Mouse (Mus musculus) neural tube, embryonic 13.5 days (tissue): ENCODE results near the gene Perm1. TPM values are rescaled to one million over a fixed set of nuclear protein-coding genes. Genes with fewer than 3 reads are reported as not detected.
A peak's percentile ranks its signal among the peaks of the same experiment; 100 is the strongest.

Source experiments
- ATAC-seq: fragments of 200-750 bp; cut with Nextera tagmentation; 2 replicates; pipeline ENCODE4 v1.8.0; 2017; ENCODE audit warnings: low read depth, mild to moderate bottlenecking, moderate TSS enrichment, moderate library complexity
- H3K27ac ChIP-seq: fragments of 300-500 bp; sonication (generic); replicated peaks from 2 replicates; pipeline ENCODE4 v1.5.1; 2015; ENCODE audit warnings: moderate library complexity, mild to moderate bottlenecking, inconsistent platforms
- H3K27me3 ChIP-seq: fragments of 300-500 bp; sonication (generic); 2 replicates; pipeline ENCODE4 v1.6.1; 2015; ENCODE audit warnings: mild to moderate bottlenecking, inconsistent platforms
- H3K36me3 ChIP-seq: fragments of 300-500 bp; sonication (generic); 2 replicates; pipeline ENCODE4 v1.6.1; 2015; ENCODE audit warnings: mild to moderate bottlenecking, inconsistent platforms
- H3K4me1 ChIP-seq: fragments of 300-500 bp; sonication (generic); replicated peaks from 2 replicates; pipeline ENCODE4 v1.6.1; 2015; ENCODE audit warnings: inconsistent platforms
- H3K4me2 ChIP-seq: fragments of 300-500 bp; sonication (generic); 2 replicates; pipeline ENCODE4 v1.6.1; 2015; ENCODE audit warnings: inconsistent platforms, mild to moderate bottlenecking, moderate library complexity
- H3K4me3 ChIP-seq: fragments of 300-500 bp; sonication (generic); 2 replicates; pipeline ENCODE4 v1.5.1; 2015; ENCODE audit warnings: mild to moderate bottlenecking, inconsistent platforms
- H3K9ac ChIP-seq: fragments of 300-500 bp; sonication (generic); 2 replicates; pipeline ENCODE4 v1.6.1; 2015; ENCODE audit warnings: moderate library complexity, mild to moderate bottlenecking, inconsistent platforms
- H3K9me3 ChIP-seq: fragments of 300-500 bp; sonication (generic); 2 replicates; pipeline ENCODE4 v1.6.1; 2016; ENCODE audit warnings: inconsistent platforms
- WGBS: fragments of 180-500 bp; shearing (Covaris S2); methylation state at CpG from one replicate; pipeline ENCODE4 v1.1.7; 2015; 5-methylcytosine and 5-hydroxymethylcytosine counted together
- polyA plus RNA-seq: library from polyadenylated mRNA; unstranded; fragments of >200 nt; fragmentation: Nextera tagmentation; extraction: Ambion mirVana; gene quantifications from 2 replicates; pipeline ENCODE4 v1.2.1, GENCODE M21; 2015

Gene Perm1
- polyA plus RNA-seq, 1 experiment from 2014 or later = 1.8 TPM

DNA sequence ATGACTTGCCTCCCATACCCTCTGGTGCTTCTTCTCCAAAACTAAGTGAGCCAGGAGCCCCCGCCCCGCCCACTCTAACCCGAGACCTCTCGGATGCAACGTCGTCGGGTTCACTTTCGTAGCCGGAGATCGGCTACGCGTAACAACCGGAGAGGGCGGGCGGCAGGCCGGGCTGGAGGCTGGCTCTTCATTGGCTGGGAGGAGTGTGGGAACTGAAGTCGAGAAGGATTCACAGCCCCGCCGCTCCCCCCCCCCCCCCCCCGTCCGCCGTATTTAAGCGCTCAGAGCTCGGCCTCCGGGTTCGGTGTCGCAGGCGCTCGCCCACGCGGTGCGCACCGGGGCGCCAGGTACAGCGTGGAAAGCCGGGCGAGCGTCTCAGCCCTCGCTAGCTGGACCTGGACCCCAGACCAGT, 12.7 kb upstream of the Perm1 start, which contains the start of gene AW011738:
Gene AW011738, plus strand, starts transcription at position 304 of the 412 bp plus-strand sequence.
- Histone ChIP-seq H3K9ac (peak within 1 kb of the TSS; percentile 79), H3K4me1 (peaks cover 29% of the 10 kb centered on the region), H3K4me3 (peak within 1 kb of the TSS; percentile 55), H3K36me3 (0 out of 2 replicates have a peak, but pooled peaks cover 3% of the 10 kb centered on the region), H3K27ac (peak within 1 kb of the TSS; percentile 77), H3K27me3 (peaks cover 26% of the 10 kb centered on the region; the same call in 1 of the 2 replicates), H3K4me2 (peak within 1 kb of the TSS; percentile 92), H3K9me3 (no peaks in the 10 kb centered on the region)
- ATAC-seq = peak; percentile 75
- WGBS = under 1% methylated on average over 38 of the region's 39 CpGs

DNA sequence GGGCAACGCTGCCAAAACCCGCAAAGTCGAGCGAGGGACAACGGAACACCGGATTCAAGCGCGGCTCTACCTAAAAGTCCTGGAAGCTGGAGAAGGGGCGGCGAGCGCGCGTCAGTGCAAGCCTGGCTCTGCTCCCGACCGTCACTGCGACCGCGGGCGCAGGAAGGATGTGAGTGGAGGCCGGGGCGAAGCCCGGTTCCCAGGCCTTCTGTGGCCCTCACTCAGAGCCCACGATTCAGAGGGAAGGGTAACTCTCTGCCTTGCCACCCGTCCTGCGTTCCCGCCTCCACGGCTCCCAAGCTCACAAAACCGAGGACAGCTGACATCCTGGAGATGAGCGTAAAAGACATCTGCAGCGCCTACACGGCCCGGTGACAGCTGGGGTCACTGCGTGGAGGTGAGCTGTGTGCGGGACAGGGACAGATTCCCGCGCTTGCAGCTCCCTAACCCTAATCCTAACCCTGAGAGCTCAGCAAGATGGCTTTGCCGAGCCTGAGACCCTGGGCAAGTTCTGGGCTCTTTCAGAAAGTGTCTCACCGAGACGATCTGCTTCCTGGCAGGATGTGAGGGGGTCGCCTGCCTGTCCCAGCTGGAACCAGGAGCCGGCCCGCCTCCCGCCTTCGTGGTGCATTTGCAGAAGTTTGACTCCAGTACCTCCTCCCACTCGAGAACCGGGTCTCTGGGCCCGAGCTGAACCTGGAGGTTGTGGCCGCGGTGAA, 12.1 kb upstream of the Perm1 start:
- Histone ChIP-seq H3K36me3 (0 out of 2 replicates have a peak, but pooled peaks cover 3% of the 10 kb centered on the region), H3K27me3 (peaks cover 26% of the 10 kb centered on the region; the same call in 1 of the 2 replicates), H3K4me1 (peaks cover 29% of the 10 kb centered on the region), H3K4me2 (peak overlapping the region; percentile 92), H3K4me3 (peak overlapping the region; percentile 55), H3K9ac (peak overlapping the region; percentile 79), H3K27ac (peak overlapping the region; percentile 68), H3K9me3 (no peaks in the 10 kb centered on the region)
- ATAC-seq = peak; percentile 51
- WGBS = under 1% methylated on average over 49 of the region's 49 CpGs

DNA sequence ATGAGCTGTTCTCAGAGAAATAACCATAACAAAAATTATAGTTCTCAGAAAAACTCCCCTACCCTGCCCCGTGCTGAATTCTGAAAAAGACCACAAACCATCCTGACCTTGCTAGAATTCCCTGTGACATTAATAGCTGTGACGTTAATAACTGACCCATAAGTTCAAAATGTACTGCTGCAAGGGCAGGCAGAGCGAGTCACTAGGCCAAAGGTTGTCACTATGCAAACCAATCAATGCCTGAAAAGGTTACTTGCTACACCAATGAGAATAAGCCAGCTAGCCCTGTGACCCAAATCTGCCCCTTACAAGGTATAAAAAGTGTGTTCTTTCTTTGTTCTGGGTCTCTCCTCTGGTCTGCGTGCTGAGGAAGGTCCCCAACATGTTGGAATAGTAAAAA, 6.8 kb upstream of the Perm1 start:
- 91% methylated on average over 4 of the region's 4 CpGs for WGBS
- Histone ChIP-seq H3K4me3 (no peak overlapping the region), H3K4me2 (no peak overlapping the region), H3K27ac (no peak overlapping the region), H3K4me1 (peaks cover 16% of the 10 kb centered on the region), H3K36me3 (0 out of 2 replicates have a peak, but pooled peaks cover 3% of the 10 kb centered on the region), H3K27me3 (peaks cover 12% of the 10 kb centered on the region; the same call in 1 of the 2 replicates), H3K9me3 (no peaks in the 10 kb centered on the region), H3K9ac (no peak overlapping the region)
- ATAC-seq = no peak

DNA sequence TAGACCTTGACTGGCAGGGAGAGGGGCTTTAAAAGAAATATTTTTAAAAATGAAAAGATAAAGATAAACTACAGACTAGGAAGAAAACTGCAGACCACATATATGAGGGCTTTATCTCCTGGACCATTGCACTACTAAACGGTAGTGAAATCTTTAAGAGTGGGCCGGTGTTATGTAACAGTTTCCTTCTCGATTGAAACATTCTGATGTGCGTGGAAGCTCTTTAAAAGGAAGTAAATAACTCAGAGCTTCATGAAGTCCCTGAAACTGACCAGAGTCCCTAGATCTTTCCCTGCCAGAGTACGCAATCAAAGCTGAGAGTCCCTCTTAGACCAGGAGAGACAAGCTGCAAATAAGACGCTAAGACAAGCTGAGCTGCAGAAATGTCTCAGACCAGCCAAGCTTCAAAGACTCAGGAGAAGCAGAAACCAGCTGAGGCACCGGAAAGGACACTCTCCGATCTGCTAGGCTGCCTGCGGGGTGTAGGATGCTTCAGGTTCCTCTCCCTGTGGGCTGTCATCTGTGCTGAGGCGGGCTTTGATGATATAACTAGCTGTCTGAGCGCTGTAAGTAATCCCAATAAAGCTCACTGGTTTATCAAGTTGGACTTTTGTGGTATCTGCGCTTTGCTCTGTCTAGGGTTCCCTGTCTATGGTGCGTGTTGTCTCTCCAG, 5.6 kb upstream of the Perm1 start:
- 76% methylated on average over 13 of the region's 13 CpGs for WGBS
- H3K9me3 ChIP-seq = no peaks in the 10 kb centered on the region
- H3K4me3 ChIP-seq = no peak overlapping the region
- peaks cover under 1% of the 10 kb centered on the region; the same call in 1 of the 2 replicates for H3K27me3 ChIP-seq
- peaks cover 4% of the 10 kb centered on the region; the same call in 1 of the 2 replicates for H3K4me1 ChIP-seq
- no peak overlapping the region for H3K27ac ChIP-seq
- H3K9ac ChIP-seq = no peak overlapping the region
- no peak overlapping the region for H3K4me2 ChIP-seq
- no peak for ATAC-seq
- H3K36me3 ChIP-seq = 0 out of 2 replicates have a peak, but pooled peaks cover 3% of the 10 kb centered on the region

DNA sequence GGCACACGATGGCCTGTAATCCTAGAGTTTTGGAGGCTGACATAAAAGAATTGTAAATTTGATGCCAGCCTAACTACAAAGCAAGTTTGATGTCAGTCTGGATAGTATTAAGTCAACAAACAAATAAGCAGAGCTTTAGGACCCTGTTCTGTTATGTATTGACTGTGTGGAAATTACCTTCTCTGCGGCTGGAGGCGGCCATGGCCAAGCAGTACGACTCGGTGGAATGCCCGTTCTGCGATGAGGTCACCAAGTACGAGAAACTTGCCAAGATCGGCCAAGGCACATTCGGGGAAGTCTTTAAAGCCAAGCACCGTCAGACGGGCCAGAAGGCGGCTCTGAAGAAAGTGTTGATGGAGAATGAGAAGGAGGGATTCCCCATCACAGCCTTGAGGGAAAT, 2.5 kb upstream of the Perm1 start:
- WGBS = 93% methylated on average over 13 of the region's 13 CpGs

DNA sequence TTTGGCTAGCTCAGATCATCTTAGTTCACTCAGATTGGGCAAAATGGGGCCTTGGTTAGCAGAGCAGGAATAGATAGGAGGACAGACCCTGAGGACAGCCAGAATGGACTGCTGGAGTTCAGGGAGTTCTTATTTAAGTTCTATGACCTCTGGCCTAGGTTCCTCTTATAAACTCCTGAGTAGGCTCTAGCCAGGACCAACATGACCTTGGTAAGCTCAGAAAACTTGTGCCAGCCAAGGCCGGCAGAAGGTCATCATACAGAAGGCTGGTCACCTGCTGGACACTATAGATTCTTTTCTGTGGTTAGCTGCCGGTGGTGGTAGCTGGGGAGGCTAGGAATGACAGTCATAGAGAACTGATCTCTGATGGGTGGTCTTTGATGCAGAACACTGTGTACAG, 528 bp downstream of the Perm1 start:
- H3K36me3 ChIP-seq = peaks cover 12% of the 10 kb centered on the region; the same call in 1 of the 2 replicates
- H3K9me3 ChIP-seq = no peaks in the 10 kb centered on the region
- no peak overlapping the region for H3K27ac ChIP-seq
- H3K27me3 ChIP-seq = no peaks in the 10 kb centered on the region
- no peak overlapping the region for H3K4me3 ChIP-seq
- 91% methylated on average over 2 of the region's 2 CpGs for WGBS
- ATAC-seq = no peak
- H3K4me2 ChIP-seq = no peak overlapping the region
- no peak overlapping the region for H3K9ac ChIP-seq
- H3K4me1 ChIP-seq = no peaks in the 10 kb centered on the region

More for the DNA sequence above, 2.5 kb upstream of the Perm1 start:
- Histone ChIP-seq H3K27ac (no peak overlapping the region), H3K4me1 (no peaks in the 10 kb centered on the region), H3K9ac (no peak overlapping the region), H3K9me3 (no peaks in the 10 kb centered on the region), H3K4me2 (no peak overlapping the region), H3K4me3 (no peak overlapping the region), H3K36me3 (no peaks in the 10 kb centered on the region), H3K27me3 (no peaks in the 10 kb centered on the region)
- ATAC-seq = no peak

DNA sequence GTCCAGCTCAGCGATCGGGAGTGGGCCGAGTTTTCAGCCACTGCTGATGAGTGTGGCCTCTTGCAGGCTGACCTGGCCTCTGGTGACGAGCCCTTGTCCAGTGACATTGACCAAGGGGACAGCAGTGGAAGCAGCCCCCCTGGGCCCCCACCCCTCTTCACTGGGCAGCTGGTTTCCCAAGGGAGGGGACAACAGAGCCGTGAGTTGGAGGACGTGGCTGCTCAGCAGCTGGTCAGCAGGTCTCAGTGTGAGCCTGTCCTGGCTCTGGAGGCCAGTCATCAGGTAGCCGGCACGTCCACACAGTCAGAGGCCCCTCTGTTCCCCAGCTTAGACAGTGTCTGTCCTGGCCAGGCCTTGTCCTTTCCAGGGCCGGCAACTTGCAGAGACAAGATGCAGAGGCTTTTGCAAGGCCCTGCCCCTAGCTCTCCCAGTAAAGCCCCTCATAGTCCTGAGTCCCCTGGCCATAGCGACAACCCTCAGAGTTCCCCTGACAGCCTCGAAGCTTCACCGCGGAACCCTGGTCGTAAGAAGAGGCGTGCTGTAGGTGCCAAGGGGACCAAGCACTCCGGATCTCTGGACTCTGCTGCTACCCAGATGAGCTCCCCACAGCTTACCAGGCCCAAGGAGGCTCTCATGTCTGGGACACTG, 1.5 kb downstream of the Perm1 start:
- no peak overlapping the region for H3K4me3 ChIP-seq
- no peaks in the 10 kb centered on the region for H3K9me3 ChIP-seq
- H3K36me3 ChIP-seq = peaks cover 22% of the 10 kb centered on the region
- no peaks in the 10 kb centered on the region for H3K4me1 ChIP-seq
- no peaks in the 10 kb centered on the region for H3K27me3 ChIP-seq
- 84% methylated on average over 16 of the region's 16 CpGs for WGBS
- no peak overlapping the region for H3K9ac ChIP-seq
- H3K27ac ChIP-seq = no peak overlapping the region
- no peak for ATAC-seq
- no peak overlapping the region for H3K4me2 ChIP-seq

DNA sequence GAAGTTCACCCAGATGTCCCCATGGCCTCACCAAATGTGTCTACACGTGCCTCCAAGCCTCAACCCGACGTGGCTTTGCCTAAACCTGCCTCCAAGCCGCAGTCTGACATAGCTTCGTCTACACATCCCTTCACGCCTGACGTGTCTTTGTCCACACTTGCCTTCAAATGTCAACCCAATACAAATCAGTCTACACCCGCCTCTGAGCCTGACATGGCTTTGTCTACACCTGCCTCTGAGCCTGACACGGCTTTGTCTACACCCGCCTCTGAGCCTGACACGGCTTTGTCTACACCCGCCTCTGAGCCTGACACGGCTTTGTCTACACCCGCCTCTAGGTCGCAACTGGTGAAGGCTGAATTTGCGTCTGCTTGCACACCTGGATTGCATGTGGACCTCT, 2.2 kb downstream of the Perm1 start:
- Histone ChIP-seq H3K36me3 (peaks cover 28% of the 10 kb centered on the region), H3K27ac (no peak overlapping the region), H3K9me3 (no peaks in the 10 kb centered on the region), H3K4me2 (no peak overlapping the region), H3K4me1 (no peaks in the 10 kb centered on the region), H3K9ac (no peak overlapping the region), H3K4me3 (no peak overlapping the region), H3K27me3 (no peaks in the 10 kb centered on the region)
- 88% methylated on average over 16 of the region's 16 CpGs for WGBS
- no peak for ATAC-seq

DNA sequence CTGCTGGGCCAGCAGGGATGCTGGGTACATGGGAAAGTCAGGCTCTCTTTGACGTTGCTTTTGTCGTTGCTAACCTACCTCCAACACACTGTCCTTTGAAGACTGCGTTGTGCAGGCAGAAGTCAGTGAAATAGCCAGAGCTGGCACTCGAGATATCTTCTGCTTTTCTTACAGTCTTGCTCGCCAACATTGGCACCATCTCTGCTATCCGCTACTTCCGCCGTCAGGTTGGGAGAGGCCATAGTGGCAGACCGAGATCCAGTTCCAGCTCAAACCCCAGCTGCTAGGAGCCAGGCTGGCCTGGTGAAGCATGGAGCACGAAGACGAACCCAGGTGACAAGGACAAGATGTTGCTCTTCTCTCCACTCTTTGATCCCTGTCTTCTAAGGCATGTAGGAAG, 4.3 kb downstream of the Perm1 start:
- Histone ChIP-seq H3K27me3 (no peaks in the 10 kb centered on the region), H3K9ac (no peak overlapping the region), H3K4me1 (no peaks in the 10 kb centered on the region), H3K36me3 (peaks cover 32% of the 10 kb centered on the region), H3K4me3 (no peak overlapping the region), H3K4me2 (no peak overlapping the region), H3K27ac (no peak overlapping the region), H3K9me3 (no peaks in the 10 kb centered on the region)
- ATAC-seq = no peak
- 88% methylated on average over 11 of the region's 11 CpGs for WGBS

DNA sequence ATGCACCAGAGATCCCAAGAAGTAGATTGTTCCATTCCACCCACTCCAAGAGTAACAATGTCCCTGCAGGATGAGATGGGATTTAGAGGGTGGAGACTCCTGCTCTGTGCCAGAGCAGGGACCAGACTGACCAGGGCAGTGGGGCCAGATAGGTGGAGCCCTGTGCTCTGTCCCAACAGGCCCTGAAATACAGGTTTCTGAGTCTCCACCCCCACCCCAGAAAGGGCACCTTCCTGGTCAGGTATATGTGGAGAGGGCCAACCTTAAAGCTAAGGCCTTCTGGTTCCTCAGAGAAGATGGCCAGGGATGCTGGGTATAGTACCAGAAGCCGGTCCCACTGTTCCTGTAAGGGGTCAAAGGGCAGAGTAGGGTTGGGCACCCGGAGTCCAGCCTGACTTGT, 8.6 kb downstream of the Perm1 start:
- Histone ChIP-seq H3K4me3 (no peak overlapping the region), H3K36me3 (peaks cover 41% of the 10 kb centered on the region), H3K4me1 (peaks cover 9% of the 10 kb centered on the region), H3K27me3 (no peaks in the 10 kb centered on the region), H3K9ac (no peak overlapping the region), H3K27ac (no peak overlapping the region), H3K9me3 (no peaks in the 10 kb centered on the region), H3K4me2 (no peak overlapping the region)
- WGBS = 82% methylated on average over 2 of the region's 2 CpGs
- no peak for ATAC-seq

DNA sequence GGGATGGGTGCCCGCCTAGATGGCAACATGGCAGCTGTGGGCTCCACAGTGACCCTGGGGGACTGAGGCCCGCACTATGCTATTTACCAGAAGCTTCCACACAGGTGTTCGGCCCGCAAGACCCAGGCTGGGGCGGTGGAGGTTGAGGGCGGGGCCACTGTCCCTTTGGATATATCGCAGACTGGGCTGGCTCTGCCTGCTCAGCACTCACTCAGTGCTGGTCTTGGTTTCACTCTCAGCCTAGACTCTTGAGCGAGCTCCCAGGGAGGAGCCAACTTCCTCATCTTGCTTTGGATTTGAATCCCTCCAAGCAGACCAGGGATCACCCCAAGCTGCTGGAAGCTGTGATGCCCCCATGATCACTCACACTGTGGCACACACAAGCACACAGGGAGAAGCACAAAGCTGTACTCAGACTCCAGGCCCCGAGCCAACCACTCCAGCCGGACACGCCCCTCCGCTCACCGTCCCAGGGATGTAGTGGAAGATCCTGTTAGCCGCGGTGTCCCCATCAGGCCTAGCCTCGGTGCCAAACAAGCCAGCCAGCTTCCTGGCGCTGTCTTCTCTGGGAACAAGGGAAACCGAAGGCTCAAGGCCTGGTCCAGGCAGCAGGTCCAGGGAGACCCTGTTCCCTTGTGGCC, 12.2 kb downstream of the Perm1 start:
- 41% methylated on average over 18 of the region's 18 CpGs for WGBS
- H3K36me3 ChIP-seq = peaks cover 52% of the 10 kb centered on the region
- H3K9me3 ChIP-seq = no peaks in the 10 kb centered on the region
- H3K4me1 ChIP-seq = peaks cover 11% of the 10 kb centered on the region
- H3K4me2 ChIP-seq = no peak overlapping the region; the same call in 1 of the 2 replicates
- no peaks in the 10 kb centered on the region for H3K27me3 ChIP-seq
- ATAC-seq = no peak
- peak overlapping the region; percentile 31; the same call in 1 of the 2 replicates for H3K9ac ChIP-seq
- H3K4me3 ChIP-seq = no peak overlapping the region
- no peak overlapping the region for H3K27ac ChIP-seq
